ENCODE assay signal across 10 mouse cellular contexts in genomic region chr10:40970601-40971245, GRCm38 (mm10).
DNase-seq lines count a peak whose midpoint lies in the region; ATAC-seq and TF ChIP-seq lines count a peak whose summit lies in the region.
"Had no signal": no experiment of that assay in that cellular context is flagged by ENCODE, and none has a peak within 500 bp of the region (broad histone marks: within the 10 kb centered on the region; RNA-seq: fewer than 3 reads in every experiment).

No protein-coding gene starts in this region.

- H3K4me2 ChIP-seq in forebrain, embryonic 13.5 days: no peak overlapping the region
- H3K4me2 ChIP-seq in midbrain, embryonic 13.5 days (replicated peaks): no peak overlapping the region

- no peak overlapping the region for H3K4me3 ChIP-seq in forebrain, embryonic 13.5 days
- no peak overlapping the region for H3K4me3 ChIP-seq in forebrain, embryonic 10.5 days
- no peak overlapping the region for H3K4me3 ChIP-seq in midbrain, embryonic 13.5 days (replicated peaks)
- H3K4me3 ChIP-seq in gastrocnemius, adult 2 months: no peak overlapping the region
- H3K4me3 ChIP-seq: limb, embryonic 10.5 days had no signal

- intact Hi-C loops in gastrocnemius, adult 2 months (cut with DNase I): no loop called here

- H3K9ac ChIP-seq in forebrain, embryonic 13.5 days: no peak overlapping the region
- H3K9ac ChIP-seq in midbrain, embryonic 13.5 days (replicated peaks): no peak overlapping the region

- peaks cover 27% of the 10 kb centered on the region for H3K4me1 ChIP-seq in forebrain, embryonic 13.5 days
- H3K4me1 ChIP-seq in forebrain, embryonic 10.5 days: peaks cover 31% of the 10 kb centered on the region
- H3K4me1 ChIP-seq in midbrain, embryonic 13.5 days (replicated peaks): peaks cover 29% of the 10 kb centered on the region

- no peaks in the 10 kb centered on the region for H3K27me3 ChIP-seq in forebrain, embryonic 13.5 days
- peaks cover 8% of the 10 kb centered on the region for H3K27me3 ChIP-seq in forebrain, embryonic 10.5 days (ENCODE audit: poor library complexity, severe bottlenecking)
- H3K27me3 ChIP-seq in midbrain, embryonic 13.5 days: no peaks in the 10 kb centered on the region

- DNase-seq in forebrain, embryonic 10.5 days (ENCODE audit: extremely low spot score, low spot score): no peak
- peak; percentile 49 for DNase-seq in Muller cell, postnatal 12 days (ENCODE audit: inconsistent ontology term)
- DNase-seq in gastrocnemius, adult 2 months: no peak
- no peak for DNase-seq in kidney, adult 11 months

- H3K36me3 ChIP-seq in forebrain, embryonic 13.5 days (ENCODE audit: poor library complexity, severe bottlenecking): no peaks in the 10 kb centered on the region
- H3K36me3 ChIP-seq in forebrain, embryonic 10.5 days (replicated peaks): no peaks in the 10 kb centered on the region
- no peaks in the 10 kb centered on the region for H3K36me3 ChIP-seq in midbrain, embryonic 13.5 days
- H3K36me3 ChIP-seq: limb, embryonic 10.5 days had no signal

- no peak overlapping the region for H3K27ac ChIP-seq in forebrain, embryonic 13.5 days
- H3K27ac ChIP-seq in forebrain, embryonic 10.5 days: no peak overlapping the region
- 0 out of 2 replicates have a peak overlapping the region, but pooled peaks have one; percentile 1 for H3K27ac ChIP-seq in midbrain, embryonic 13.5 days
- no peak overlapping the region for H3K27ac ChIP-seq in gastrocnemius, adult 2 months
- H3K27ac ChIP-seq: limb, embryonic 10.5 days had no signal

- ATAC-seq in forebrain, embryonic 13.5 days: peak; percentile 68
- peak; percentile 82 for ATAC-seq in frontal cortex, adult (ENCODE audit: low TSS enrichment)
- peak; percentile 41; the same call in 1 of the 2 replicates for ATAC-seq in midbrain, embryonic 13.5 days
- no peak for ATAC-seq in megakaryocyte, adult 5-6 weeks (ENCODE audit: poor library complexity, severe bottlenecking)
- ATAC-seq: intestine, postnatal 0 days had no signal

- no peak for TF ChIP-seq CTCF in gastrocnemius, adult 2 months (IDR thresholded peaks at IDR 0.05)

- no peaks in the 10 kb centered on the region for H3K9me3 ChIP-seq in forebrain, embryonic 13.5 days (replicated peaks)
- no peaks in the 10 kb centered on the region for H3K9me3 ChIP-seq in forebrain, embryonic 10.5 days
- no peaks in the 10 kb centered on the region for H3K9me3 ChIP-seq in midbrain, embryonic 13.5 days
- H3K9me3 ChIP-seq: limb, embryonic 10.5 days had no signal

- WGBS in forebrain, embryonic 13.5 days: 47% methylated on average over 12 of the region's 12 CpGs
- WGBS in forebrain, embryonic 10.5 days: 73% methylated on average over 12 of the region's 12 CpGs
- 60% methylated on average over 12 of the region's 12 CpGs for WGBS in midbrain, embryonic 13.5 days
